Mouse (Mus musculus): ENCODE results near the gene Nmur1. TPM values are rescaled to one million over a fixed set of nuclear protein-coding genes. Genes with fewer than 3 reads are reported as not detected.
"Not testable (repeated sequence)": the region's sequence is repeated elsewhere in the genome, so short reads cannot be mapped to it uniquely, and the experiment has no call there.

The Nmur1 gene
- polyA plus RNA-seq, 1 experiment from 2014 or later: 0.61 TPM

DNA sequence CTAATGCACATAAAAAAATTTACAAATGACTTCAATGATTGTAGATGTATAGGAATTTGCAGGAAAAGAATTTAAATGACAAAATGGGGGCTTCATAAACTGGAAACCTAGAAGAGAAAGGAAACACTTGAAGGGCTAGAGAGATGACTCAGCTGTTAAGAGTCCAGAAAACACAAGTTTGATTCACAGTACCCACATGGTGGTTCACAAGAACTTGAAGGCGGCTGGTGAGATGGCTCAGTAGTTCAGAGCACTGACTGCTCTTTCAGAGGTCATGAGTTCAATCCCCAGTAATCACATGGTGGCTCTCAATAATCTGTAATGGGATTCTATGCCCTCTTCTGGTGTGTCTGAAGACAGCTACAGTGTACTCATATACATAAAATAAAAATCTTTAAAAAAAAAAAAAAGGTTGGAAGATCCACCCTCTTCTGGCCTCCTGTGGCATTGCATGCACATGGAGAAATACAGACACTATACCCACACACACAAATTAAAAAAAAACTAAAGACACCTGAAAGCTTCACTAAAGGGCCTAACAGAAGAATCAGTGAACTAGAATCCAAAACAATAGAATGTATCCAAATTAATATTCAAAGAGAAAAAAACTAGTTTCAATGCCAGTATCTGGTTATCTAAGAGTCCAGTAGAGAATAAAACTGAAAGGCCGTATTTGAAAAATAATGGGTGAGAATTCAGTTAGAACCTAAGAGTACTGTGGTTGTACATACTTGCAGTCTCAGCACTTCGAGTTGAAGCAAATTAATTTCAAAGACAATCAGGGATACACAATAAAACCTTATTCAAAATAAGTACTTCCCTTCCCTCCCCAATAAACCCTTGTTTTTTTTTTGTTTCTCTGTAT lies 78.9 kb downstream of the Nmur1 start:
- H3K9me3 ChIP-seq: no peaks in the 10 kb centered on the region
- 89% methylated on average over 3 of the region's 3 CpGs for WGBS
- H3K9ac ChIP-seq: no peak overlapping the region
- no peak overlapping the region for H3K27ac ChIP-seq
- no peaks in the 10 kb centered on the region for H3K4me1 ChIP-seq
- no peak overlapping the region for H3K4me2 ChIP-seq
- peaks cover 45% of the 10 kb centered on the region for H3K36me3 ChIP-seq (replicated peaks)
- H3K4me3 ChIP-seq: no peak overlapping the region
- ATAC-seq (replicated peaks): no peak
- H3K27me3 ChIP-seq (replicated peaks): no peaks in the 10 kb centered on the region

GRCm38 (mm10) chr1:86345956-86346355 lies 80.1 kb downstream of the Nmur1 start:
- Histone ChIP-seq H3K9ac (no peak overlapping the region), H3K36me3 (replicated peaks) (peaks cover 34% of the 10 kb centered on the region), H3K4me2 (no peak overlapping the region), H3K9me3 (no peaks in the 10 kb centered on the region), H3K27ac (no peak overlapping the region), H3K4me1 (no peaks in the 10 kb centered on the region), H3K4me3 (no peak overlapping the region), H3K27me3 (replicated peaks) (no peaks in the 10 kb centered on the region)
- ATAC-seq (replicated peaks): no peak
- WGBS: 92% methylated on average over 4 of the region's 4 CpGs

DNA sequence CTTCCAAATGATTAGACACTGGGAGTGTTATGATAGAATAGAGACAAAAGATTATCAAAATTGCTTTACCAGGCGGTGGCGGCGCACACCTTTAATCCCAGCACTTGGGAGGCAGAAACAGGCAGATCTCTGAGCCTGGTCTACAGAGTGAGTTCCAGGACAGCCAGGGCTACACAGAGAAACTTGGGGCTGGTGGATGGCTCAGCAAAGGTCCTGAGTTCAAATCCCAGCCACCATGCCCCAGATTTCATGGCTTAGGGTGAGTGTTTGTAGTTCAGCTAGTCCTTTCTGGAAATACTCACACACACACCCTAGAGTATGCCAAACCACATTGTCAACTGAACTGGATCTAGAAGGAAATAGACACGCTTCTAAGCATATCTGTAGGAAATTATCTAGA lies 81.0 kb downstream of the Nmur1 start:
- Histone ChIP-seq H3K4me1 (no peaks in the 10 kb centered on the region), H3K27ac (no peak overlapping the region), H3K4me2 (no peak overlapping the region), H3K27me3 (replicated peaks) (no peaks in the 10 kb centered on the region), H3K4me3 (no peak overlapping the region), H3K9ac (no peak overlapping the region), H3K9me3 (no peaks in the 10 kb centered on the region), H3K36me3 (replicated peaks) (peaks cover 25% of the 10 kb centered on the region)
- no peak for ATAC-seq (replicated peaks)
- WGBS: 94% methylated on average over 4 of the region's 4 CpGs

GRCm38 (mm10) chr1:86343969-86344861 lies 81.8 kb downstream of the Nmur1 start:
- Histone ChIP-seq H3K4me2 (no peak overlapping the region), H3K4me1 (no peaks in the 10 kb centered on the region), H3K27me3 (replicated peaks) (no peaks in the 10 kb centered on the region), H3K4me3 (no peak overlapping the region), H3K27ac (no peak overlapping the region), H3K9me3 (no peaks in the 10 kb centered on the region), H3K36me3 (replicated peaks) (peaks cover 17% of the 10 kb centered on the region), H3K9ac (no peak overlapping the region)
- WGBS: 80% methylated on average over 4 of the region's 4 CpGs
- ATAC-seq (replicated peaks): no peak

DNA sequence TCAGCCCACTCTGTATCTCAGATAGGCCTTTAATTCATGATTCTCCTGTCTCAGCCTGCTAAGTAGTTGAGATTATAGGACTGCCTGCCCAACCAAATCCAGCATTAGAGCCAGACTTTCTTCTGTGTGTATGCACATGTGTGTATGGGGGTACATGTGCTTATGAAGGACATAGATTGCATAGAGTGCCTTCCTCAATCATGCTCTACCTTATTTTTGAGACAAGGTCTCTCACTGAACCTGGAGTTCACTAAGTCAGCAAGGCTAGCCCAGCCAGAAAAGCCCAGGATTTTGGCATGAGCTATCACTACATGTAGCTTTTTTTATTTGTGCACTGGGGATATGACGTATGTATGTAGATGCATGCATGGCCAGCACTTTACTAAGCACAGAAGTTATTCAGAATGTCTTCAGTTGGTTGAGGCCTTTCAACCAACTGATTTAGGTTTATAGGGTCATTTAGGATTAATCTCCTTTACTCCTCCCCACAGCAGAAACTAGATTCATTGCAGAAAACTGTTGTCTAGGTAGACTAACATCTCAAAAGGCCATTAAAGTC lies 82.9 kb downstream of the Nmur1 start:
- H3K4me1 ChIP-seq: no peaks in the 10 kb centered on the region
- no peak overlapping the region for H3K9ac ChIP-seq
- WGBS: 94% methylated on average over 1 of the region's 1 CpGs
- no peaks in the 10 kb centered on the region for H3K9me3 ChIP-seq
- no peaks in the 10 kb centered on the region for H3K27me3 ChIP-seq (replicated peaks)
- no peak overlapping the region for H3K4me2 ChIP-seq
- H3K4me3 ChIP-seq: no peak overlapping the region
- H3K36me3 ChIP-seq (replicated peaks): peaks cover 8% of the 10 kb centered on the region; the same call in 1 of the 2 replicates
- no peak overlapping the region for H3K27ac ChIP-seq
- no peak for ATAC-seq (replicated peaks)

DNA sequence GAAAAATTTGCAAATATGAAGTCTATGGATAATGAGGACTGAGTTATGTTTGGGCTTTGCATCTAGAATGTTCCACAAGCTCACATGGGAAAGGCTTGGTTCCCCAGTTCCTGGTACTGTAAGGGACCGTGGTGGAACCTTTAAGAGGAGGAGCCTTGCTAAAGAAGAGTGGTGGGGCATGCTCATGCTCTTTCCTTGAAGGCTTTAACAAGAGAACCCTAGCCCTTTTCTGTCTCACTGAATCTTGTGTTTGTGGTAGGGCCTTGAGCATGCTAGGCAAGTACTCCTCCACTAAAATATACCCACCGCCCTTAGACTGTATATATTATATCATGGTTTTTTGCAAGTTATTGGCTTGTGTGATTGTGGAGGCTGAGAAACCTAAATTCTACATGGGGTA lies 83.7 kb downstream of the Nmur1 start:
- no peak for ATAC-seq (replicated peaks)
- Histone ChIP-seq H3K36me3 (replicated peaks) (no peaks in the 10 kb centered on the region; the same call in 1 of the 2 replicates), H3K9me3 (no peaks in the 10 kb centered on the region), H3K4me1 (no peaks in the 10 kb centered on the region), H3K4me2 (no peak overlapping the region), H3K27ac (no peak overlapping the region), H3K27me3 (replicated peaks) (no peaks in the 10 kb centered on the region), H3K4me3 (no peak overlapping the region), H3K9ac (no peak overlapping the region)
- 96% methylated on average over 2 of the region's 2 CpGs for whole genome bisulfite sequencing

DNA sequence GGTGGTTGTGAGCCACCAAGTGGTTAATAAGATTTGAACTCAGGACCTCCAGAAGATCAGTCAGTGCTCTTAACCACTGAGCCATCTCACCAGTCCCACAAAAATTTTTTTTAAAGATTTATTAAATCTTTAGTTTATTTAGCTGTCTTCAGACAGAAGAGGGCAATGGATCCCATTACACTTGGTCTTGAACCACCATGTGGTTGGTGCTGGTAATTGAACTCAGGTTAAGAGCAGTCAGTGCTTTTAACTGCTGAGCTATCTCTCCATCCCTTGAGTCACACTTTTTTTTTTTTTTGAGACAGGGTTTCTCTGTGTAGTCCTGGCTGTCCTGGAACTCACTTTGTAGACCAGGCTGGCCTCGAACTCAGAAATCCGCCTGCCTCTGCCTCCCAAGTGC lies 84.9 kb downstream of the Nmur1 start:
- not testable (repeated sequence) for ATAC-seq (replicated peaks); H3K4me3 ChIP-seq; H3K27ac ChIP-seq; H3K36me3 ChIP-seq (replicated peaks); H3K9ac ChIP-seq; H3K4me2 ChIP-seq; H3K9me3 ChIP-seq; H3K4me1 ChIP-seq; H3K27me3 ChIP-seq (replicated peaks)
- 87% methylated on average over 2 of the region's 2 CpGs for WGBS

GRCm38 (mm10) chr1:86339156-86339812 lies 86.7 kb downstream of the Nmur1 start:
- 30% methylated on average over 4 of the region's 4 CpGs for WGBS
- no peak overlapping the region for H3K4me3 ChIP-seq
- no peaks in the 10 kb centered on the region for H3K9me3 ChIP-seq
- H3K9ac ChIP-seq: no peak overlapping the region
- H3K4me2 ChIP-seq: no peak overlapping the region
- 0 out of 2 replicates have a peak, but pooled peaks cover 5% of the 10 kb centered on the region for H3K4me1 ChIP-seq
- H3K27ac ChIP-seq: no peak overlapping the region
- ATAC-seq (replicated peaks): peak; percentile 78
- H3K27me3 ChIP-seq (replicated peaks): no peaks in the 10 kb centered on the region
- no peaks in the 10 kb centered on the region for H3K36me3 ChIP-seq (replicated peaks)

GRCm38 (mm10) chr1:86336330-86336729 lies 89.7 kb downstream of the Nmur1 start:
- Histone ChIP-seq H3K27me3 (replicated peaks) (no peaks in the 10 kb centered on the region), H3K9me3 (no peaks in the 10 kb centered on the region), H3K4me3 (no peak overlapping the region), H3K4me2 (no peak overlapping the region), H3K9ac (no peak overlapping the region), H3K36me3 (replicated peaks) (no peaks in the 10 kb centered on the region), H3K4me1 (0 out of 2 replicates have a peak, but pooled peaks cover 5% of the 10 kb centered on the region), H3K27ac (no peak overlapping the region)
- 45% methylated on average over 2 of the region's 2 CpGs for WGBS
- no peak for ATAC-seq (replicated peaks)

Measured in midbrain, embryonic 15.5 days (tissue).